Comparison of ENCODE assay signal across 23 mouse cellular contexts in genomic region chr10:63165752-63166412, GRCm38 (mm10). TPM values are rescaled to one million over a fixed set of nuclear protein-coding genes. Genes with fewer than 3 reads are reported as not detected.
DNase-seq lines count a peak whose midpoint lies in the region; ATAC-seq and TF ChIP-seq lines count a peak whose summit lies in the region.
"Had no signal": no experiment of that assay in that cellular context is flagged by ENCODE, and none has a peak within 500 bp of the region (broad histone marks: within the 10 kb centered on the region; RNA-seq: fewer than 3 reads in every experiment).

No protein-coding gene starts in this region.

- H3K27me3 ChIP-seq in MEL (ENCODE audit: control insufficient read depth in 1 of 2, insufficient read depth in 2 of 2, low read length in 2 of 2): peaks cover 0 to 5% of the 10 kb centered on the region in 2 experiments; a peak in 3 of 4 replicates
- no peaks in the 10 kb centered on the region for H3K27me3 ChIP-seq in liver, embryonic 15.5 days
- H3K27me3 ChIP-seq in intestine, embryonic 15.5 days (replicated peaks): no peaks in the 10 kb centered on the region
- H3K27me3 ChIP-seq: heart, embryonic 13.5 days; neural tube, embryonic 15.5 days had no signal

- H3K9ac ChIP-seq in MEL (ENCODE audit: control insufficient read depth, low read depth, low read length, poor library complexity, severe bottlenecking): no peak overlapping the region
- H3K9ac ChIP-seq in liver, embryonic 15.5 days: no peak overlapping the region
- no peak overlapping the region for H3K9ac ChIP-seq in intestine, embryonic 15.5 days
- H3K9ac ChIP-seq: heart, embryonic 13.5 days; neural tube, embryonic 15.5 days had no signal

- 0 out of 4 replicates have a peak, but pooled peaks cover 0 to 3% of the 10 kb centered on the region in 2 experiments for H3K4me1 ChIP-seq in MEL (ENCODE audit: control insufficient read depth in 1 of 2, insufficient read depth in 2 of 2, low read length in 2 of 2)
- H3K4me1 ChIP-seq in liver, embryonic 15.5 days (replicated peaks): peaks cover 24% of the 10 kb centered on the region
- H3K4me1 ChIP-seq in intestine, embryonic 15.5 days (replicated peaks): no peaks in the 10 kb centered on the region
- H3K4me1 ChIP-seq: neural tube, embryonic 15.5 days had no signal

- H3K4me3 ChIP-seq in MEL (ENCODE audit: control insufficient read depth in 1 of 2, insufficient read depth in 1 of 2, low read depth in 2 of 2, low read length in 2 of 2): no peak overlapping the region
- no peak overlapping the region for H3K4me3 ChIP-seq in liver, embryonic 15.5 days (replicated peaks)
- H3K4me3 ChIP-seq in intestine, embryonic 15.5 days (replicated peaks): no peak overlapping the region
- H3K4me3 ChIP-seq: heart, embryonic 13.5 days; neural tube, embryonic 15.5 days had no signal

- DNase-seq in 416B (ENCODE audit: low read depth): peak; percentile 42
- peak; percentile 19 for DNase-seq in MEL (ENCODE audit: low read depth, low spot score)
- peak; percentile 44 for DNase-seq in c-Kit-positive CD71-positive TER-119-positive erythroid progenitor cells, embryonic 14.5 days (ENCODE audit: low spot score)
- DNase-seq in gastrocnemius, postnatal 14 days: no peak
- DNase-seq in frontal cortex, postnatal 10 days (ENCODE audit: low spot score in 2 of 2): no peak
- DNase-seq in right cerebral cortex, postnatal 36 days (ENCODE audit: low spot score in 2 of 2): no peak
- DNase-seq: adrenal gland, postnatal 25 days; cerebellum, postnatal 10 days; heart, postnatal 36 days; kidney, adult 2 months; kidney, postnatal 4 days; lung, postnatal 14 days; thymus, adult 2 months had no signal

- H3K36me3 ChIP-seq in MEL (ENCODE audit: control insufficient read depth in 1 of 2, insufficient read depth in 2 of 2, low read length in 2 of 2): no peaks in the 10 kb centered on the region
- no peaks in the 10 kb centered on the region for H3K36me3 ChIP-seq in liver, embryonic 15.5 days (replicated peaks)
- no peaks in the 10 kb centered on the region for H3K36me3 ChIP-seq in intestine, embryonic 15.5 days
- H3K36me3 ChIP-seq: G1E; neural tube, embryonic 15.5 days had no signal

- no peak for TF ChIP-seq POLR2A in MEL (IDR thresholded peaks at IDR 0.05; ENCODE audit: control insufficient read depth in 1 of 2, insufficient read depth in 1 of 2, low read depth in 1 of 2, low read length in 2 of 2, poor library complexity in 1 of 2)

- ATAC-seq in liver, embryonic 15.5 days (ENCODE audit: insufficient read depth): no peak
- ATAC-seq in intestine, embryonic 15.5 days: no peak
- ATAC-seq: forebrain, embryonic 14.5 days; hindbrain, embryonic 16.5 days had no signal

- no peak for TF ChIP-seq CTCF in MEL (IDR thresholded peaks at IDR 0.05 in 2 of 3, conservative IDR thresholded peaks at IDR 0.05 in 1 of 3; ENCODE audit: control insufficient read depth in 1 of 3, insufficient read depth in 1 of 3, low read depth in 2 of 3, low read length in 3 of 3, poor library complexity in 1 of 3, severe bottlenecking in 1 of 3)

- 21% methylated on average over 16 of the region's 16 CpGs for WGBS in liver, embryonic 15.5 days (ENCODE audit: insufficient replicate concordance)
- WGBS in intestine, embryonic 15.5 days: 61% methylated on average over 16 of the region's 16 CpGs

- no peak for TF ChIP-seq EP300 in MEL (IDR thresholded peaks at IDR 0.05; ENCODE audit: low read depth in 1 of 2, low read length in 2 of 2)

- TF ChIP-seq RAD21 in MEL (IDR thresholded peaks at IDR 0.05; ENCODE audit: low read depth, low read length): no peak

- intact Hi-C loops in gastrocnemius, postnatal 14 days (cut with DNase I; ENCODE audit: low total_unique reads): no loop called here

- H3K4me2 ChIP-seq in liver, embryonic 15.5 days: peak overlapping the region; percentile 38
- H3K4me2 ChIP-seq in intestine, embryonic 15.5 days (replicated peaks): no peak overlapping the region
- H3K4me2 ChIP-seq: heart, embryonic 13.5 days; midbrain, embryonic 11.5 days; neural tube, embryonic 15.5 days had no signal

- no peak overlapping the region for H3K27ac ChIP-seq in MEL (ENCODE audit: control insufficient read depth, low read depth, low read length)
- H3K27ac ChIP-seq in liver, embryonic 15.5 days (replicated peaks): no peak overlapping the region
- H3K27ac ChIP-seq in intestine, embryonic 15.5 days: no peak overlapping the region
- H3K27ac ChIP-seq: heart, embryonic 13.5 days; neural tube, embryonic 15.5 days had no signal

- H3K79me2 ChIP-seq in MEL (ENCODE audit: control insufficient read depth, insufficient read depth, low read length, poor library complexity): no peaks in the 10 kb centered on the region

- H3K9me3 ChIP-seq in MEL (replicated peaks; ENCODE audit: insufficient read depth, low read length): no peaks in the 10 kb centered on the region
- no peaks in the 10 kb centered on the region for H3K9me3 ChIP-seq in liver, embryonic 15.5 days (replicated peaks)
- no peaks in the 10 kb centered on the region for H3K9me3 ChIP-seq in intestine, embryonic 15.5 days
- H3K9me3 ChIP-seq: G1E; heart, embryonic 13.5 days; neural tube, embryonic 15.5 days had no signal

TF ChIP-seq in MEL, 35 proteins besides CTCF, POLR2A, EP300 and RAD21:
- TF ChIP-seq USF1 (IDR thresholded peaks at IDR 0.05; ENCODE audit: low read depth, low read length) (no peak), E2F4 (IDR thresholded peaks at IDR 0.05; ENCODE audit: borderline replicate concordance, low read depth, low read length) (no peak), MEF2A (IDR thresholded peaks at IDR 0.05; ENCODE audit: extremely low read depth, insufficient replicate concordance, low read depth, low read length, poor library complexity, severe bottlenecking) (no peak)

RNA-seq across cellular contexts. Expression of gene Mypn, which starts 37.9 kb away (rescaled TPM):
- total RNA-seq in MEL (2012; rRNA removed): not detected in 2 replicates
- polyA plus RNA-seq in MEL (2012; ENCODE audit: insufficient read depth in 1 of 2, insufficient read length in 2 of 2, low read depth in 1 of 2, low replicate concordance in 2 of 2, missing spikeins in 1 of 2): not detected
- polyA plus RNA-seq in liver, embryonic 15.5 days (2015; fragmentation: Nextera tagmentation; extraction: Ambion mirVana): 0.21 and 0.30 TPM in 2 replicates
- total RNA-seq in gastrocnemius, postnatal 14 days (2021): 100 to 1,000 TPM; 240 to 247 TPM
- 0.04 and 0.08 TPM in 2 replicates for polyA plus RNA-seq in intestine, embryonic 15.5 days (2015; fragmentation: Nextera tagmentation; extraction: Ambion mirVana)
- total RNA-seq: G1E had no signal
- polyA plus RNA-seq: G1E; liver, adult 2 months; stomach, embryonic 14.5 days had no signal

Comparison
In these comparisons a context has a peak if more than half of its experiments do, and no peak if none do; other contexts are left out.
1. DNase-seq: peak in 416B (single experiment), MEL (single experiment) and c-Kit-positive CD71-positive TER-119-positive erythroid progenitor cells, embryonic 14.5 days (single experiment); none in gastrocnemius, postnatal 14 days (single experiment), frontal cortex, postnatal 10 days (0 of 2) and right cerebral cortex, postnatal 36 days (0 of 2).